Mouse (Mus musculus) frontal cortex, postnatal 10 days (tissue): Measurements from ENCODE around the gene Lgalsl.

Source experiments
- DNase-seq, 2 experiments: peaks; one replicate each; pipeline ENCODE4 v3.0.0; 2022; ENCODE audit warnings: low spot score in 2 of 2, mixed read lengths in 1 of 2

The Lgalsl gene

DNA sequence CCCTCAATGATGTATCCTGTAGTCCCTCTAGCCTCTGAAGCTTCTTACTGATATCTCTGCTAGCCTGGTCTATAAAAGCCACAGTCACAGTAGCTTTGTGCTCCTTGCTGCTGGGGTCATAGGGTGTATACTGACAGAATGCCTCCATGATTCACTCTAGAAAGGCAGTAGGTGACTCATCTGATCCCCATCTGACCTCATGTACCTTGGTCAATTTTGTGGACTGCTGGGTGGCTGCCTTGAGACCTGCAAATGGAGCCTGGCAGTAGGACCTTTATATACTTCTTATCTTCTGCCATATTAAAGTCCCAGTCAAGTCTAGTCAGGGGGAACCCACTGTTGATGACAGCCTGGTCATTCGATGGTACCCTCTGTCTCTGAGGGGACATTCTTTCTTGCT is 47.4 kb downstream of the Lgalsl start:
- no peak for DNase-seq

DNA sequence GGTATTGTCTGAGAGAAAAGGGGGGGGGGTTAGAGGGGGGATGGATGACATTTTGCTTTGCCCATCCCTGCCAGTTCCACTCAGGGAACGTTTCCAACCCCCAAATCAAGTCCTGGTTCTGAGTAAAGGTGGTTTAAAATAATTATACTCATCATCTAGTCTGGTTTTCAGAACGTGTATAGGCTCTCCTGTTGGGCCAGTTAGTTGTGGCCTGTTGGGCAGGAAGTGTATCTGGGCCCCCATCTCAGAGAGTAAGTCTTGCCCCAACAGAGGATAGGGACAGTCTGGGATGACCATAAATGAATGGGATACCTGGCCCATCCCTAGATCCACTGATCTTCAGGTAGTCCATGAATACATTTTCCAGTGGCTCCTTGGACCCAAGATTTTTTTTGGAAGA is 48.2 kb downstream of the Lgalsl start:
- no peak for DNase-seq

DNA sequence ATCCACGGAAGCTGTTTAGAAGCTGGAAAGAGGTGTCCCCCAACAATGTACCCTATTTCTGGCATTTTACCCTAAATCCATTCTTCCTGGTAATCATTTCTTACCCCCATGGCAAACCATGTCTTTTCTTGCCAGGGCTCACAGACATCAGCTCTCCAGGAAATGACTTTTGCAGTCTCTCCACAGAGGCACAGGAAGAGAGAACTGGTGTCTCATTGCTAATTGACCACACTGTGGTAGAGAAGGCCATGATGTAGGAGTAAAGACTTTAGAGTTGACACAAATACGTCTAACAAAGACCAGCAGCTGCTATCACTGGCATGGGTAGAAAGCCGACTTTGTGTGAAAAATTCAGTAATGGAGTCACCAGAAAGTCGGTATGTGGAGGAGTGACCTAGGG is 50.5 kb downstream of the Lgalsl start:
- DNase-seq: no peak

- no peak for DNase-seq
Measured at GRCm38 (mm10) chr11:20778861-20779563, 51.8 kb downstream of the Lgalsl start.

DNA sequence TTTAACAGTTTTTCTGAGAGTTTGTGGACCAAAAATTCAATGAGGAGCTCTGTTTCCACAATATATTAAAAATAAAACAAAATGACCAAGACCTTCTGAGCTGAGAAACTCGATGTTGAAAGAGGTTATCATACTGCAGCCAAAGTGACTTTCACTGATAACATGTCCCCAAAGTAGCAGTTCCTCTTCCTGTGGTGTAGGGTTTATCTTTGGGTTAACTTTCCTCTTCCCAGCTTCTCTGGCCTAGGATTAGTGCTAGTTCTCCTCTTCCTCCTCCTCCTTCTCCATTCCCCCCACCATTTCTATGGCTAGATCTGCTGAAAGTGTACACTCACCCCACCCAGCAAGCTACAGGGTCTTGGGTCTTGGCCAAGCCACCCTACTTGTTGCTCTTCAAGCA is 52.6 kb downstream of the Lgalsl start:
- DNase-seq: no peak

- DNase-seq: no peak
Measured at GRCm38 (mm10) chr11:20776668-20777067, 54.2 kb downstream of the Lgalsl start.
